Mouse (Mus musculus): ENCODE data around the gene Pgap2.

Gene Pgap2

GRCm38 (mm10) chr7:102209756-102210721 lies at the start of gene Pgap2, which contains the start of gene Nup98:
Pgap2 (plus strand) TSS chr7:102210208.
Nup98 (minus strand) TSS chr7:102210176.
- DNase-seq (ENCODE audit: low spot score) = peak; percentile 98

DNA sequence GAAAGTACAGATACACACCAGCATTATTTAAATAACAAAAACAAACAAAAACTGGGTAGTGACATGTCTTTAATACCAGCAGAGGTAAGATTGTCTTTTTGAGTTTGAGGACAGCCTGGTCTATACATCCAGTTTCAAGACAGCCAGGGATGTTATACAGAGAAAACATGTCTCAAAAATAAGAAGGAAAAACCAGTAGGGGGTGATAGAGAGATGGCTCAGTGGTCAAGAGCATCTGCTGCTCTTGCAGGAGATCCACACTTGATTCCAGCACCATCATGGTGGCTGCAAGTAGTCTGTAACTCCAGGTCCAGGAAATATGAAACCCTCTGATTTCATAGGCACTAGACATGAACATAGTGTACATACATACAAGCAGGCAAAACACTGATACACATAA lies 39.7 kb upstream of the Pgap2 start:
- DNase-seq (ENCODE audit: low spot score) = no peak

GRCm38 (mm10) chr7:102183849-102184248 lies 26.2 kb upstream of the Pgap2 start:
- no peak for DNase-seq (ENCODE audit: low spot score)

DNA sequence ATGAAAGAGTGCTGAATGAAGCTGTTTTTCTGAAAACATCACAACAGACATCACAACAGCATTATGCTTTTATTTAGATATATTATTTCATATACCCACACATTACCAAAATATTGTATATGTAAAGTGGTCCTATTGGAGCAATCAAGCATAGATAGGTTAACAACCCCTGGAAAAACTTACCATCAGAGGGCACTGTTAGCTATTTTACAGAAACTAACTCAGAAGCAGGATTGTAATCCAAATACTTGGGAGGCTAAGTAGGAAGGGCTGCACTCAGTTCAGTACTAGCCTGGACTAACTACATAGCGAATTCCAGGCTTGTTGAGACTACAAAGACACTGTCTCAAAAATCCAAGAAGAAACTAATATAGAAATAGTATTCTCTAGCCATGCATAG lies 17.7 kb upstream of the Pgap2 start:
- no peak for DNase-seq (ENCODE audit: low spot score)

- DNase-seq (ENCODE audit: low spot score) = no peak
These were observed 9.4 kb upstream of the Pgap2 start for GRCm38 (mm10) chr7:102200576-102200975.

- DNase-seq (ENCODE audit: low spot score) = no peak
These were observed 8.8 kb upstream of the Pgap2 start for GRCm38 (mm10) chr7:102200996-102201785.

DNA sequence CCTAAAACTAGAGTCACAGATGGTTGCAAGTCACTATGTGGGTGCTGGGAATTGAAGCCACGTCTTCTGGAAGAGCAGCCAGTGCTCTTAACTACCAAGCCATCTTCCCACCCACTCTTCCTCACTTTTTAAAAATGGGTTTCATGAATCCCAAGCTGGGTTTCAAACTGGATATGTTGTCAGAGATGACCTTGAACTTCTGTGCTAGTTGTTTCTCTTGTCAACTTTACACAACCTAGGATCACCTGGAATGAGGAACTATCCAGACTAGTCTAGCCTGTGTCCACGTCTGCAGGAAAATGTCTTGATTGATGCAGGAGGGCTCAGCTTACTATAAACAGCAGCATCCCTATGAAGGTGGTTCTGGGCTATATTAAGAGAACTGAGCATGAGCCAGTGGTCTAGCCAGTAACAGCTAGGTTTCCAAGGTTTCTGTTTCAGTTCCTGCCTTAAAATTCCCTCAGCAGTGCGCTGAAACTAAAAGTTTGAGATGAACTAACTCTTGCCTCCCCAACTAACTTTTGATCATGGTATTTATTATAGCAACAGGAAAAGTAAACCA lies 5.6 kb upstream of the Pgap2 start:
- no peak for DNase-seq (ENCODE audit: low spot score)

DNA sequence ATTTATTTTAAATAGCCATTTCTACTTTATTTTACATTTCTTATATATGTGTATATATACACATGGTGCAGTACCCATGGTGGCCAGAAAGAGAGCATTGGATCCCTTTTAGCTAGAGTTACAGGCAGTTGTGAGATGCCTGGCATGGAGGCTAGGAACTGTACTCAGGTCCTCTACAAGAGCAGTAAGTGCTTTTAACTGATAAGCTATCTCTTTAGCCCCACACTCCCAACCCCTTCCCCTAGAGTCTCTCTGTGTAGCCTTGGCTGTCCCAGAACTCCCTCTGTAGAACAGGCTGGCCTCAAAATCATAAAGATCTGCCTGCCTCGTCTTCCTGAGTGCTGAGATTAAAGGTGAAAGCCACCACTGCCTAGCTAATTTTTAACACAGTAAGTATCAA lies 4.4 kb upstream of the Pgap2 start:
- DNase-seq (ENCODE audit: low spot score) = no peak

DNA sequence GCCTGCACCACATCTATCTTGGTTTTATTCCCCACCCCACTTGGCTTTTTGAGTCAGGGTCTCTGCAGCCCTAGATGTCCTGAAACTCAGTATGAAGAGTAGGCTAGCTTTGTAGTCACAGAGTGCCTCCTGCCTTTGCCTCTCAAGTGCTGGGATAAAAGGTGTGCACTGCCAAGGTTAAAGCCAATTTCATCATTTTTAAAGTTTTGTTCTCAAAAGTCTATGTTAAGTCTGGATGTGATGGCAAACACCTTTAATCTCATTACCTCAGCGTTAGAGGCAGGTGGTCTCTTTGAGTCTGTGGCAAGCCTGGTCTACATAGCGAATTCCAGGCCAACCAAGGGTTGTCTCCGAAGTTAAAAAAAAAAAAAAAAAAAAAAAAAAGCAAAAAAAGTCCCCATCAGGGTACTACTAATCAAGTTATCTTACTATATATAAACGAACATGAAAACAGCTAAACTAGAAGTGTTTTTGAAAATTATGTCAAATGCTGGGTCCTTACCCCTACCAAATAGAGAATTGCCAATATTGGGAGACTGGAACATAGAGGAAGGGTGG lies 1.1 kb upstream of the Pgap2 start:
- DNase-seq (ENCODE audit: low spot score) = no peak

DNA sequence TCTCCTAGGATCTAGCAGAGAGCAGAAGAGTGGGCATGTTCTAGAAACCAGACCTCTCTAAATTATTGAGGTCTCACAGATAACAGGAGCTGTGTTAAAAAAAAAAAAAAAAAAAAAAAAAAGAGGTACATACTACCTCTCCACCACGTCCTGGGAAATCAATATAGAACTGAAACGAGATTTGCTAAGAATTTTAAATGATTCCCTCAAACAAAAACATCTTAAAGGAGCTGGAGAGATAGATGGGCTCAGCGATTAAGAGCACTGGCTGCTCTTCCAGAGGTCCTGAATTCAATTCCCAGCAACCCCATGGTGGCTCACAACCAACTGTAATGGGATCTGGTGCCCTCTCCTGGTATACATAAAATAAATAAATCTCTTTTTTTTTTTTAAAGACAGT lies 1.1 kb downstream of the Pgap2 start:
- DNase-seq (ENCODE audit: low spot score) = no peak

DNA sequence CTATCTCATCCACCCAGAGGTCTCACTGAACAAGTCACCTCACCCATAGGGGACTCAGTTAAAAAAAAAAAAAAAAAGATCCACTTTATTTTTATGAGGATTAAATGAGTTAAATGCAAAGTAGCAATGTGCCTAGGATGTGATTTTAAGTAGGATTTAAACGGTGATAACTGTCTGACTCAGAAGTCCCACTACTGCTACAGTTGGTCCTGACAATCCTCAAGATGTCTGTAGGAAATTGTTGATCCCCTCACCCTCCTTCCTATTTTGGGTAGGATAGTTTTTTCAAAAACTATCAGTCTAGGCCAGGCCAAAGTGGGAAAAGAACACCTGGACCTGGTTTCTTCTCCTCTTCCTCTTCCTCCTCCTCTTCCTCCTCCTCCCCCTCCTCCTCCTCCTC lies 11.9 kb downstream of the Pgap2 start:
- DNase-seq (ENCODE audit: low spot score) = no peak

- DNase-seq (ENCODE audit: low spot score) = no peak
These were observed 12.3 kb downstream of the Pgap2 start for GRCm38 (mm10) chr7:102222336-102222735.

GRCm38 (mm10) chr7:102222830-102223556 lies 13.0 kb downstream of the Pgap2 start:
- DNase-seq (ENCODE audit: low spot score) = no peak

DNA sequence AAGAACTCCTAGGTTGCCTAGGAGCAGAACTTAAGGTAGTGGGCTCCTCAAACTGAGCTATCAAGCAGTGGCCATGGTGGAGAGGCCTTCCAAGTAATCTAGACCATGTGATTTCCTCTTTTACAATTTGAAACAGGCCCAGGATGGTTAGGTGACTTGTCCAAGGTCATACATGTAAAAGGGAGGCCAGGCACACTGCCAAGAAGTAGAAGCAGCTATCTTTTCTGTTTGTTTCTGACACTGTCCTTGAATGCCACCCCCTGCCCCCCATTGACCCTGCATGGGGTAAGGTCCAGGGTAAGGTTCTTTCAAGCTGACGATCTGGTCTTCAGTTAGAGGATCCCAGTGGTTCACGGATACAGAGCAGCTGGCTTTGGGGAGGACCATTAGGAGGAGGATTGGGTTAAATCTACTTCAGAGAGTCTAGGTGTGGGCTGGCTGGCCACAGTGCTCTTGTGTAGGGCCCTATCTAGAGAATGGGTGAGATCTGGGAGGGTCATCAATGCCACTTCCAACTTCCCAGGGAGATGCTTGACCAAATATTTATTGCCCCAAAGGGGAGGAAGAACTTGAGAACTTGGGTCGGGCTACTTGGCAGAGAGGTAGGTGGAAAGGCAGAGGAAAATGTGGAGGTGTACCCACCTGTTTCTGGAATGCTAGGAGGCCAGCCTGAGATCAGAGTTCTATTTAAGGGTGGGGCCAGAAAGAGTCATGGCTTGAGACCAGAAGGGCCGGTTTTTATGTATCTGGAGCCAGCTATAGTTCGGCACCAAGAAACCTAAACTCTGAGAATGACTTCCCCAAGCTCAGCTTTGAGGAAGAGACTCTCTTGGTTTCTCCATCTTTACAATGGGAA lies 14.1 kb downstream of the Pgap2 start:
- no peak for DNase-seq (ENCODE audit: low spot score)

- no peak for DNase-seq (ENCODE audit: low spot score)
These were observed 16.0 kb downstream of the Pgap2 start for GRCm38 (mm10) chr7:102226051-102226450.

- DNase-seq (ENCODE audit: low spot score) = no peak
These were observed 18.2 kb downstream of the Pgap2 start for GRCm38 (mm10) chr7:102228049-102228670.

DNA sequence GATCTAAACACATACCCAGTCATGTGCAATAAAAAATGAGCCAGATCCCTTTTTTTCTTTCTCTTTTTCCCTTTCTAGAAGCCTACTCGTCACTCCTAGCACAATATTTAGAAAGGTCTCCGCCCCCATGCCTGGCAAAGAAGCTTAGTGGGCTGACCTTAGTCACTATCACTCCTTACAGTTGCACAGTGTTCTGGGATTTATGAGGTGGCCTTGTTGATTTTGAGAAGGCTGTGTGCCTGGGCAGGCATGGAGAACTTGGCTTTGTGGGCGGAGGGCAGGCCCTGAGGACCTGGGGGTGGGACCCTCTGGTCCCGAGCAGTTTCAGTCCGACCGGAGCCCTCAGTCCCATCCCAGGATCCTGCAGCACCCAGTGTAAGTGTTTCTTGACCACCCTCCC lies 19.8 kb downstream of the Pgap2 start:
- DNase-seq (ENCODE audit: low spot score) = no peak

GRCm38 (mm10) chr7:102233059-102233458 lies 23.1 kb downstream of the Pgap2 start:
- DNase-seq (ENCODE audit: low spot score) = no peak

GRCm38 (mm10) chr7:102238686-102239286 lies 28.8 kb downstream of the Pgap2 start:
- no peak for DNase-seq (ENCODE audit: low spot score)

DNA sequence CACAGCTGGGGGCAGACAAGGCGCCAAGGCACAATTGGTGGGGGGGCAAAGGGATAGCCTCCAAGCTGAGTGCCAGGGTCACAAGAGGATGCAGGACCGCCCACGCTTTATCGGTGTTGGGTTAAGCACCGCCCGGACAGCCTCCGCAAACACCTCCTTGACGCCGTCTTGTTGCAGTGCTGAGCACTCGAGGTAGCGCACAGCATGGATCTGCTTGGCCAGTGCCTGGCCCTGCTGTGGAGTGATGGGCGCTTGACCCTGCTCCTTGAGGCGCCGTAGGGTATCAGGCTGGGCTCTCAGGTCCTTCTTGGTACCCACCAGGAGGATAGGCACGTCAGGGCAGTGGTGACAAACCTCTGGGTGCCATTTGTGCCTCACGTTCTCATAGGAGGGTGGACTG lies 29.6 kb downstream of the Pgap2 start:
- no peak for DNase-seq (ENCODE audit: low spot score)
